Comparison of ENCODE assay signal across 11 mouse cellular contexts in genomic region chr7:64451441-64451840, GRCm38 (mm10). TPM values are rescaled to one million over a fixed set of nuclear protein-coding genes. Genes with fewer than 3 reads are reported as not detected.
DNase-seq lines count a peak whose midpoint lies in the region.
"Had no signal": no experiment of that assay in that cellular context is flagged by ENCODE, and none has a peak within 500 bp of the region (broad histone marks: within the 10 kb centered on the region; RNA-seq: fewer than 3 reads in every experiment).

No protein-coding gene starts in this region.

- no peaks in the 10 kb centered on the region for H3K36me3 ChIP-seq in heart, embryonic 10.5 days
- H3K36me3 ChIP-seq: embryonic facial prominence, embryonic 12.5 days had no signal

- no peaks in the 10 kb centered on the region for H3K4me1 ChIP-seq in heart, embryonic 10.5 days
- H3K4me1 ChIP-seq: embryonic facial prominence, embryonic 12.5 days had no signal

- no peak overlapping the region for H3K4me3 ChIP-seq in heart, embryonic 10.5 days
- H3K4me3 ChIP-seq: embryonic facial prominence, embryonic 12.5 days had no signal

- WGBS in heart, embryonic 10.5 days, result 65% methylated on average over 4 of the region's 4 CpGs

- H3K27ac ChIP-seq in heart, embryonic 10.5 days, result no peak overlapping the region
- H3K27ac ChIP-seq: embryonic facial prominence, embryonic 12.5 days had no signal

- H3K27me3 ChIP-seq in heart, embryonic 10.5 days (ENCODE audit: insufficient read depth, poor library complexity, severe bottlenecking), result no peaks in the 10 kb centered on the region
- H3K27me3 ChIP-seq: embryonic facial prominence, embryonic 12.5 days had no signal

- peak; percentile 91 for DNase-seq in cerebellum, adult 9-11 months
- DNase-seq in frontal cortex, postnatal 14 days (ENCODE audit: low spot score in 2 of 2), result peak; percentile 39 to 42
- DNase-seq in left cerebral cortex, adult 9 months (ENCODE audit: low spot score in 2 of 2), result peak; percentile 19 to 72
- DNase-seq in retina, postnatal 7 days (ENCODE audit: low read depth, low spot score), result peak; percentile 37
- DNase-seq in thymus, postnatal 14 days, result no peak
- no peak for DNase-seq in thymus, adult 18-20 months
- DNase-seq in heart, embryonic 10.5 days (ENCODE audit: low spot score), result no peak
- no peak for DNase-seq in gastrocnemius, postnatal 14 days
- DNase-seq: kidney, adult 11 months had no signal

- intact Hi-C loops in gastrocnemius, postnatal 14 days (cut with DNase I; ENCODE audit: low total_unique reads), result no loop called here

- H3K9me3 ChIP-seq in heart, embryonic 10.5 days, result no peaks in the 10 kb centered on the region
- H3K9me3 ChIP-seq: embryonic facial prominence, embryonic 12.5 days had no signal

RNA-seq across cellular contexts. Expression of gene Apba2, which starts 50.1 kb away (rescaled TPM):
- polyA plus RNA-seq in heart, embryonic 10.5 days (2016; fragmentation: Nextera tagmentation; extraction: Ambion mirVana), result 0.28 and 1.0 TPM in 2 replicates
- total RNA-seq in gastrocnemius, postnatal 14 days (2021), result under 1 TPM; 0.27 to 0.39 TPM
- total RNA-seq: monocyte, adult 5-6 weeks had no signal

RNA-seq across cellular contexts. Expression of gene Mcee, which starts 59.0 kb away (rescaled TPM):
- polyA plus RNA-seq in heart, embryonic 10.5 days (2016; fragmentation: Nextera tagmentation; extraction: Ambion mirVana), result 58.2 and 73.7 TPM in 2 replicates
- 10 to 100 TPM; 61.5 to 73.1 TPM for total RNA-seq in gastrocnemius, postnatal 14 days (2021)

RNA-seq across cellular contexts. Expression of gene Mphosph10, which starts 59.4 kb away (rescaled TPM):
- polyA plus RNA-seq in heart, embryonic 10.5 days (2016; fragmentation: Nextera tagmentation; extraction: Ambion mirVana), result 30.8 and 47.8 TPM in 2 replicates
- total RNA-seq in gastrocnemius, postnatal 14 days (2021), result 10 to 100 TPM; 12.4 to 16.6 TPM

Comparison
In these comparisons a context has a peak if more than half of its experiments do, and no peak if none do; other contexts are left out.
1. DNase-seq: peak in cerebellum, adult 9-11 months (single experiment), frontal cortex, postnatal 14 days (2 of 2), left cerebral cortex, adult 9 months (2 of 2) and retina, postnatal 7 days (single experiment); none in thymus, postnatal 14 days (single experiment), thymus, adult 18-20 months (0 of 2), heart, embryonic 10.5 days (single experiment) and gastrocnemius, postnatal 14 days (single experiment).